Mouse (Mus musculus) central nervous system, embryonic 11.5 days (tissue): ENCODE data around the gene Tbc1d22b. TPM values are rescaled to one million over a fixed set of nuclear protein-coding genes. Genes with fewer than 3 reads are reported as not detected.

Experiments
- polyA plus RNA-seq: library from polyadenylated mRNA; depleted of rRNA; stranded (reverse); fragments of >200 nt; gene quantifications from 2 replicates; pipeline ENCODE4 v1.2.3, GENCODE M21; 2012; rRNA removed

The Tbc1d22b gene
- polyA plus RNA-seq: 20.3 and 24.7 TPM in 2 replicates

GRCm38 (mm10) chr17:29549543-29550428 lies at the start of gene Tbc1d22b, which contains the start of gene Gm17657:
Gene Tbc1d22b (plus strand): TSS chr17:29549785.
Gene Gm17657 (minus strand): TSS chr17:29549638.

GRCm38 (mm10) chr17:29552162-29552732 lies 2.7 kb downstream of the Tbc1d22b start, which contains the start of gene Tmem217:
Gene Tmem217 (minus strand): TSS chr17:29552385.

GRCm38 (mm10) chr17:29614115-29615023 lies 64.8 kb downstream of the Tbc1d22b start, which contains the start of the genes Rnf8 and Gm28043:
Gene Rnf8 (plus strand): TSS chr17:29614790.
Gene Gm28043 (plus strand): TSS chr17:29614876.

Other genes starting within 250 kb of the Tbc1d22b start
- gene Pi16, start 232.1 kb upstream of the Tbc1d22b start, polyA plus RNA-seq: 1.6 TPM in 2 replicates
- 445 and 478 TPM in 2 replicates for gene Mtch1, start 201.9 kb upstream of the Tbc1d22b start, polyA plus RNA-seq
- 5.7 and 5.8 TPM in 2 replicates for gene Fgd2, start 188.9 kb upstream of the Tbc1d22b start, polyA plus RNA-seq
- 25.9 and 26.0 TPM in 2 replicates for gene Pim1, start 59.0 kb upstream of the Tbc1d22b start, polyA plus RNA-seq
- gene Gm17657, start 147 bp upstream of the Tbc1d22b start, polyA plus RNA-seq: not detected in 2 replicates
- 0.11 and 0.17 TPM in 2 replicates for gene Tmem217, start 2.6 kb downstream of the Tbc1d22b start, polyA plus RNA-seq
- 79.5 and 126 TPM in 2 replicates for gene Rnf8, start 65.0 kb downstream of the Tbc1d22b start, polyA plus RNA-seq
- gene Gm28043, start 65.1 kb downstream of the Tbc1d22b start, polyA plus RNA-seq: 3.2 and 3.5 TPM in 2 replicates
- 60.2 and 113 TPM in 2 replicates for gene Cmtr1, start 110.8 kb downstream of the Tbc1d22b start, polyA plus RNA-seq
- 20.0 and 21.8 TPM in 2 replicates for gene Ccdc167, start 167.3 kb downstream of the Tbc1d22b start, polyA plus RNA-seq